In the genomic region with DNA sequence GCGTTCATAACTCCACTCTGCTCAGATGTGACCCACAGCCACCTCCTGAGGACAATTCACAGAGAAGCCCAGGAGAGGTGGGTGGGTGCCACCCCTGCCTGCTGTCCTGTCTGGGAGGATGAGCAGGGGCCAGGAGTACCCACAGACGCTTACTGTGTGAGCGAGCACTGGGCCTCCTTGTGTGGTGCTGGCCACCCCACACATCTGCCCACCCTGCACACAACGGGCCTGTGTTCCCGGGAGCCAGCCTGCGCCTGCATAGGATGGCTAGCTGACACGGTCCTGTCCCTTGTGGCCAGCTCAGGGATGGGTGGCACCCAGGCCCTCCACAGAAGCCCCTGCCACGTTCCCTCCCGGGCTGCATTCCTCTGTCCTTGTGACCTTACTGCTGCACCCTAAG, we compare ENCODE assay signal across 14 mouse cellular contexts. TPM values are rescaled to one million over a fixed set of nuclear protein-coding genes. Genes with fewer than 3 reads are reported as not detected.
A peak's percentile ranks its signal among the peaks of the same experiment; 100 is the strongest.
DNase-seq lines count a peak whose midpoint lies in the region; ATAC-seq and TF ChIP-seq lines count a peak whose summit lies in the region.
"Had no signal": no experiment of that assay in that cellular context is flagged by ENCODE, and none has a peak within 500 bp of the region (broad histone marks: within the 10 kb centered on the region; RNA-seq: fewer than 3 reads in every experiment).

No protein-coding gene starts in this region.

- no peak overlapping the region for H3K4me3 ChIP-seq in forebrain, embryonic 10.5 days
- no peak overlapping the region for H3K4me3 ChIP-seq in forebrain, embryonic 13.5 days
- no peak overlapping the region for H3K4me3 ChIP-seq in heart, postnatal 0 days (ENCODE audit: low read depth, low read length)
- no peak overlapping the region for H3K4me3 ChIP-seq in left cerebral cortex, adult 2 months
- H3K4me3 ChIP-seq in limb, embryonic 14.5 days (replicated peaks; ENCODE audit: low read length) = no peak overlapping the region
- H3K4me3 ChIP-seq: embryonic facial prominence, embryonic 15.5 days had no signal

- 87% methylated on average over 9 of the region's 9 CpGs for WGBS in forebrain, embryonic 10.5 days
- 84% methylated on average over 9 of the region's 9 CpGs for WGBS in forebrain, embryonic 13.5 days
- 54% methylated on average over 9 of the region's 9 CpGs for WGBS in heart, postnatal 0 days
- WGBS in limb, embryonic 14.5 days = 57% methylated on average over 7 of the region's 9 CpGs

- no peak overlapping the region for H3K4me2 ChIP-seq in forebrain, embryonic 13.5 days
- H3K4me2 ChIP-seq in heart, postnatal 0 days (ENCODE audit: low read depth, low read length) = no peak overlapping the region
- no peak overlapping the region for H3K4me2 ChIP-seq in limb, embryonic 14.5 days (replicated peaks; ENCODE audit: low read depth, low read length, severe bottlenecking)
- H3K4me2 ChIP-seq: embryonic facial prominence, embryonic 15.5 days had no signal

- H3K4me1 ChIP-seq in forebrain, embryonic 10.5 days = peaks cover 19% of the 10 kb centered on the region
- H3K4me1 ChIP-seq in forebrain, embryonic 13.5 days = no peaks in the 10 kb centered on the region
- H3K4me1 ChIP-seq in heart, postnatal 0 days (ENCODE audit: control insufficient read depth, insufficient read depth) = peaks cover 46% of the 10 kb centered on the region
- H3K4me1 ChIP-seq in limb, embryonic 14.5 days (ENCODE audit: control insufficient read depth, insufficient read depth, low read length) = peaks cover 7% of the 10 kb centered on the region; the same call in 1 of the 2 replicates

- ATAC-seq in forebrain, embryonic 13.5 days = no peak
- peak; percentile 58 for ATAC-seq in heart, postnatal 0 days (ENCODE audit: insufficient read depth, low read depth)
- ATAC-seq in limb, embryonic 14.5 days (ENCODE audit: low FRiP score, low read depth) = no peak
- ATAC-seq: activated CD4-positive, CD25-positive, alpha-beta regulatory T cell, adult 4 months had no signal

- no peaks in the 10 kb centered on the region for H3K9me3 ChIP-seq in forebrain, embryonic 10.5 days
- no peaks in the 10 kb centered on the region for H3K9me3 ChIP-seq in forebrain, embryonic 13.5 days (replicated peaks)
- H3K9me3 ChIP-seq in heart, postnatal 0 days (replicated peaks; ENCODE audit: control insufficient read depth, low read length) = no peaks in the 10 kb centered on the region
- no peaks in the 10 kb centered on the region for H3K9me3 ChIP-seq in limb, embryonic 14.5 days (ENCODE audit: control insufficient read depth, low read length)
- H3K9me3 ChIP-seq: embryonic facial prominence, embryonic 15.5 days had no signal

- 0 out of 2 replicates have a peak overlapping the region, but pooled peaks have one; percentile 0 for H3K27ac ChIP-seq in forebrain, embryonic 10.5 days
- H3K27ac ChIP-seq in forebrain, embryonic 13.5 days = no peak overlapping the region
- peak overlapping the region; percentile 56; the same call in 1 of the 2 replicates for H3K27ac ChIP-seq in heart, postnatal 0 days (ENCODE audit: low read depth)
- peak overlapping the region; percentile 50; the same call in 1 of the 2 replicates for H3K27ac ChIP-seq in left cerebral cortex, adult 2 months
- H3K27ac ChIP-seq in limb, embryonic 14.5 days (replicated peaks; ENCODE audit: low read depth, low read length) = no peak overlapping the region
- H3K27ac ChIP-seq: embryonic facial prominence, embryonic 15.5 days had no signal

- no peak for DNase-seq in forebrain, embryonic 10.5 days (ENCODE audit: extremely low spot score, low spot score)
- DNase-seq in heart, postnatal 0 days (ENCODE audit: low spot score) = no peak
- DNase-seq in heart, postnatal 10 days = no peak
- DNase-seq in left cerebral cortex, adult 2 months (ENCODE audit: extremely low spot score in 1 of 2, low spot score in 2 of 2) = no peak
- no peak for DNase-seq in left cerebral cortex, postnatal 4 days
- no peak for DNase-seq in limb, embryonic 14.5 days (ENCODE audit: low spot score)
- DNase-seq: cerebellum, postnatal 36 days; heart, postnatal 14 days; kidney, adult 18-20 months; lung, adult 2 months; right cerebral cortex, postnatal 4 days had no signal

- H3K27me3 ChIP-seq in forebrain, embryonic 10.5 days (ENCODE audit: poor library complexity, severe bottlenecking) = no peaks in the 10 kb centered on the region
- no peaks in the 10 kb centered on the region for H3K27me3 ChIP-seq in forebrain, embryonic 13.5 days
- no peaks in the 10 kb centered on the region for H3K27me3 ChIP-seq in heart, postnatal 0 days (ENCODE audit: control insufficient read depth, insufficient read depth, low read length)
- no peaks in the 10 kb centered on the region for H3K27me3 ChIP-seq in limb, embryonic 14.5 days (ENCODE audit: control insufficient read depth, insufficient read depth, low read length)
- H3K27me3 ChIP-seq: embryonic facial prominence, embryonic 15.5 days had no signal

- TF ChIP-seq POLR2A in limb, embryonic 14.5 days (IDR thresholded peaks at IDR 0.05; ENCODE audit: borderline replicate concordance, extremely low read depth, insufficient read depth, insufficient read length) = no peak

- intact Hi-C loops in heart, postnatal 10 days (cut with DNase I) = no loop called here
- intact Hi-C loops in left cerebral cortex, adult 2 months (cut with DNase I) = no loop called here
- intact Hi-C loops in left cerebral cortex, postnatal 4 days (cut with DNase I) = no loop called here

- no peak for TF ChIP-seq EP300 in heart, postnatal 0 days (IDR thresholded peaks at IDR 0.05; ENCODE audit: low read depth)

- TF ChIP-seq CTCF in heart, postnatal 0 days (IDR thresholded peaks at IDR 0.05; ENCODE audit: low read depth) = no peak
- peak; percentile 1; the same call in 1 of the 2 replicates for TF ChIP-seq CTCF in left cerebral cortex, adult 2 months (IDR thresholded peaks at IDR 0.05)

- no peaks in the 10 kb centered on the region for H3K36me3 ChIP-seq in forebrain, embryonic 10.5 days (replicated peaks)
- H3K36me3 ChIP-seq in forebrain, embryonic 13.5 days (ENCODE audit: poor library complexity, severe bottlenecking) = no peaks in the 10 kb centered on the region
- no peaks in the 10 kb centered on the region for H3K36me3 ChIP-seq in heart, postnatal 0 days (replicated peaks; ENCODE audit: control insufficient read depth, insufficient read depth, low read length)
- H3K36me3 ChIP-seq in limb, embryonic 14.5 days (ENCODE audit: control insufficient read depth, insufficient read depth, low read length) = no peaks in the 10 kb centered on the region

- H3K9ac ChIP-seq in forebrain, embryonic 13.5 days = no peak overlapping the region
- no peak overlapping the region for H3K9ac ChIP-seq in heart, postnatal 0 days (replicated peaks; ENCODE audit: low read depth, low read length)
- 0 out of 2 replicates have a peak overlapping the region, but pooled peaks have one; percentile 7 for H3K9ac ChIP-seq in limb, embryonic 14.5 days (ENCODE audit: low read depth, low read length, severe bottlenecking)
- H3K9ac ChIP-seq: embryonic facial prominence, embryonic 15.5 days had no signal

RNA-seq across cellular contexts. Expression of gene Hip1r, which starts 12.0 kb away (rescaled TPM):
- polyA plus RNA-seq in forebrain, embryonic 10.5 days (2016; fragmentation: Nextera tagmentation; extraction: Ambion mirVana) = 7.7 and 11.1 TPM in 2 replicates
- 16.2 and 16.8 TPM in 2 replicates for polyA plus RNA-seq in forebrain, embryonic 13.5 days (2015; fragmentation: Nextera tagmentation; extraction: Ambion mirVana)
- total RNA-seq in heart, postnatal 0 days (2014; rRNA removed; ENCODE audit: low replicate concordance) = 16.3 and 29.2 TPM in 2 replicates
- 9.3 and 11.9 TPM in 2 replicates for polyA plus RNA-seq in heart, postnatal 0 days (2015; fragmentation: Nextera tagmentation; extraction: Ambion mirVana)
- total RNA-seq in heart, postnatal 10 days (2021) = 10 to 100 TPM; 26.1 to 41.6 TPM
- total RNA-seq in left cerebral cortex, adult 2 months (2021) = 10 to 100 TPM; 68.3 to 74.2 TPM
- total RNA-seq in left cerebral cortex, postnatal 4 days (2021) = 10 to 100 TPM; 83.2 to 84.8 TPM
- polyA plus RNA-seq in limb, embryonic 14.5 days (2012; rRNA removed) = 10.6 and 12.3 TPM in 2 replicates
- 8.7 and 9.9 TPM in 2 replicates for polyA plus RNA-seq in limb, embryonic 14.5 days (2014; fragmentation: Nextera tagmentation; extraction: Ambion mirVana)

RNA-seq across cellular contexts. Expression of gene Vps37b, which starts 46.6 kb away (rescaled TPM):
- polyA plus RNA-seq in forebrain, embryonic 10.5 days (2016; fragmentation: Nextera tagmentation; extraction: Ambion mirVana) = 50.8 and 51.2 TPM in 2 replicates
- polyA plus RNA-seq in forebrain, embryonic 13.5 days (2015; fragmentation: Nextera tagmentation; extraction: Ambion mirVana) = 86.5 and 92.2 TPM in 2 replicates
- 51.4 and 59.6 TPM in 2 replicates for total RNA-seq in heart, postnatal 0 days (2014; rRNA removed; ENCODE audit: low replicate concordance)
- 44.5 and 55.7 TPM in 2 replicates for polyA plus RNA-seq in heart, postnatal 0 days (2015; fragmentation: Nextera tagmentation; extraction: Ambion mirVana)
- total RNA-seq in heart, postnatal 10 days (2021) = 10 to 100 TPM; 38.0 to 46.7 TPM
- total RNA-seq in left cerebral cortex, adult 2 months (2021) = 10 to 100 TPM; 46.1 to 47.3 TPM
- total RNA-seq in left cerebral cortex, postnatal 4 days (2021) = 10 to 100 TPM; 46.2 to 49.9 TPM
- polyA plus RNA-seq in limb, embryonic 14.5 days (2012; rRNA removed) = 44.2 and 54.9 TPM in 2 replicates
- polyA plus RNA-seq in limb, embryonic 14.5 days (2014; fragmentation: Nextera tagmentation; extraction: Ambion mirVana) = 29.3 and 34.4 TPM in 2 replicates

RNA-seq across cellular contexts. Expression of gene Ccdc62, which starts 55.0 kb away (rescaled TPM):
- polyA plus RNA-seq in forebrain, embryonic 10.5 days (2016; fragmentation: Nextera tagmentation; extraction: Ambion mirVana) = 5.0 and 7.0 TPM in 2 replicates
- 5.1 and 6.0 TPM in 2 replicates for polyA plus RNA-seq in forebrain, embryonic 13.5 days (2015; fragmentation: Nextera tagmentation; extraction: Ambion mirVana)
- total RNA-seq in heart, postnatal 0 days (2014; rRNA removed; ENCODE audit: low replicate concordance) = 2.0 and 11.5 TPM in 2 replicates
- polyA plus RNA-seq in heart, postnatal 0 days (2015; fragmentation: Nextera tagmentation; extraction: Ambion mirVana) = 5.8 and 7.0 TPM in 2 replicates
- 1 to 10 TPM; 2.2 to 3.1 TPM for total RNA-seq in heart, postnatal 10 days (2021)
- total RNA-seq in left cerebral cortex, adult 2 months (2021) = 1 to 10 TPM; 2.9 to 4.1 TPM
- total RNA-seq in left cerebral cortex, postnatal 4 days (2021) = 1 to 10 TPM; 1.9 to 4.8 TPM
- 9.2 and 9.5 TPM in 2 replicates for polyA plus RNA-seq in limb, embryonic 14.5 days (2012; rRNA removed)
- 4.0 and 6.6 TPM in 2 replicates for polyA plus RNA-seq in limb, embryonic 14.5 days (2014; fragmentation: Nextera tagmentation; extraction: Ambion mirVana)

RNA-seq across cellular contexts. Expression of gene Gm43518, which starts 58.2 kb away (rescaled TPM):
- 1.7 TPM in 2 replicates for polyA plus RNA-seq in forebrain, embryonic 10.5 days (2016; fragmentation: Nextera tagmentation; extraction: Ambion mirVana)
- polyA plus RNA-seq in forebrain, embryonic 13.5 days (2015; fragmentation: Nextera tagmentation; extraction: Ambion mirVana) = 1.9 and 3.4 TPM in 2 replicates
- not detected in 2 replicates for total RNA-seq in heart, postnatal 0 days (2014; rRNA removed; ENCODE audit: low replicate concordance)
- 1.6 and 1.8 TPM in 2 replicates for polyA plus RNA-seq in heart, postnatal 0 days (2015; fragmentation: Nextera tagmentation; extraction: Ambion mirVana)
- under 1 TPM in 1 of 2 experiments, not detected in 1; 0.89 TPM for total RNA-seq in heart, postnatal 10 days (2021)
- 1 to 10 TPM in 1 of 2 experiments, under 1 TPM in 1; 0.63 to 1.1 TPM for total RNA-seq in left cerebral cortex, adult 2 months (2021)
- total RNA-seq in left cerebral cortex, postnatal 4 days (2021) = 1 to 10 TPM; 1.2 to 1.3 TPM
- 0.90 and 2.1 TPM in 2 replicates for polyA plus RNA-seq in limb, embryonic 14.5 days (2012; rRNA removed)
- polyA plus RNA-seq in limb, embryonic 14.5 days (2014; fragmentation: Nextera tagmentation; extraction: Ambion mirVana) = 2.2 and 2.4 TPM in 2 replicates

Comparison
In these comparisons a context has a peak if more than half of its experiments do, and no peak if none do; other contexts are left out.
1. H3K27ac ChIP-seq: peak in forebrain, embryonic 10.5 days (single experiment), heart, postnatal 0 days (single experiment) and left cerebral cortex, adult 2 months (single experiment); none in forebrain, embryonic 13.5 days (single experiment) and limb, embryonic 14.5 days (single experiment).